Mouse (Mus musculus) MEL (cell line): ENCODE results near the gene Cage1.

Experiments
- EP300 ChIP-seq, 2 experiments: IDR thresholded peaks; 2 replicates each; pipeline ENCODE4 v1.6.1; 2011; ENCODE audit warnings: improper control_type of control experiment in 2 of 2, low read length in 2 of 2, low read depth in 1 of 2, mild to moderate bottlenecking in 1 of 2
- RAD21 ChIP-seq: IDR thresholded peaks from 2 replicates; pipeline ENCODE4 v1.6.1; 2011; ENCODE audit warnings: mild to moderate bottlenecking, low read depth, low read length, improper control_type of control experiment
- TAL1 ChIP-seq: IDR thresholded peaks from 2 replicates; pipeline ENCODE4 v1.6.1; 2012; ENCODE audit warnings: mild to moderate bottlenecking, inconsistent platforms, low read length, moderate library complexity, mixed read lengths
- ZC3H11A ChIP-seq: IDR thresholded peaks from 2 replicates; pipeline ENCODE4 v1.6.1; 2012; ENCODE audit warnings: low read depth, mild to moderate bottlenecking, inconsistent platforms, low read length, improper control_type of control experiment

- TF ChIP-seq EP300 (IDR thresholded peaks at IDR 0.05; ENCODE audit: low read depth in 1 of 2, low read length in 2 of 2) (no peak), TAL1 (no peak), ZC3H11A (no peak), RAD21 (peak; percentile 26)
Measured at GRCm38 (mm10) chr13:38025874-38026273, 11.0 kb downstream of the Cage1 start.
